Mouse (Mus musculus) C2C12 (cell line): ENCODE measurements around the gene Kpna6. TPM values are rescaled to one million over a fixed set of nuclear protein-coding genes. Genes with fewer than 3 reads are reported as not detected.
"Not testable (repeated sequence)": the region's sequence is repeated elsewhere in the genome, so short reads cannot be mapped to it uniquely, and the experiment has no call there.

Source experiments
- H3K27me3 ChIP-seq: one replicate; pipeline ENCODE4 v1.6.1; 2011; ENCODE audit not compliant: control insufficient read depth, insufficient read depth, insufficient read length
- H3K36me3 ChIP-seq: one replicate; pipeline ENCODE4 v1.6.1; 2011; ENCODE audit not compliant: control insufficient read depth, insufficient read depth
- H3K4me3 ChIP-seq: one replicate; pipeline ENCODE4 v1.5.1; 2011; ENCODE audit warnings: mild to moderate bottlenecking, control low read depth; ENCODE audit not compliant: poor library complexity, insufficient read depth, severe bottlenecking
- H3K79me2 ChIP-seq: one replicate; pipeline ENCODE4 v1.6.1; 2011; ENCODE audit not compliant: control insufficient read depth, insufficient read depth
- H3K79me3 ChIP-seq: one replicate; pipeline ENCODE4 v1.6.1; 2011; ENCODE audit warnings: low read depth, control low read depth
- H3ac ChIP-seq: one replicate; pipeline ENCODE3; 2011; ENCODE audit warnings: low read depth; ENCODE audit not compliant: control insufficient read depth, insufficient read length
- CEBPB ChIP-seq: IDR thresholded peaks from one replicate; pipeline ENCODE4 v1.6.1; 2011; ENCODE audit warnings: low read depth, mild to moderate bottlenecking, control low read depth, moderate library complexity
- CTCF ChIP-seq: IDR thresholded peaks from one replicate; pipeline ENCODE4 v1.5.1; 2011; ENCODE audit not compliant: control insufficient read depth, insufficient read depth, insufficient read length
- FOSL1 ChIP-seq: IDR thresholded peaks from one replicate; pipeline ENCODE4 v1.8.0; 2011; ENCODE audit warnings: mild to moderate bottlenecking, low read length; ENCODE audit not compliant: poor library complexity, insufficient read depth, severe bottlenecking
- MAX ChIP-seq: IDR thresholded peaks from one replicate; pipeline ENCODE4 v1.6.1; 2011; ENCODE audit warnings: mild to moderate bottlenecking, control low read depth
- MYOD1 ChIP-seq: IDR thresholded peaks from one replicate; pipeline ENCODE4 v1.6.1; 2011; ENCODE audit warnings: low read depth; ENCODE audit not compliant: control insufficient read depth, insufficient read length
- MYOG ChIP-seq: IDR thresholded peaks from one replicate; pipeline ENCODE4 v1.6.1; 2011; ENCODE audit not compliant: control insufficient read depth, insufficient read length; ENCODE audit errors: extremely low read depth
- USF1 ChIP-seq: IDR thresholded peaks from one replicate; pipeline ENCODE4 v1.6.1; 2011; ENCODE audit warnings: low read depth, mild to moderate bottlenecking, control low read depth, moderate library complexity
- polyA plus RNA-seq: library from polyadenylated mRNA; unstranded; fragments of >200 nt; fragmentation: generic; extraction: Trizol; gene quantifications from one replicate; pipeline ENCODE4 v1.2.1, GENCODE M21; 2012; ENCODE audit warnings: missing spikeins

Kpna6 gene
- polyA plus RNA-seq, 1 experiment: 23.9 TPM

- Histone ChIP-seq H3ac (no peak overlapping the region), H3K27me3 (no peaks in the 10 kb centered on the region), H3K79me3 (no peaks in the 10 kb centered on the region), H3K79me2 (no peaks in the 10 kb centered on the region), H3K36me3 (peaks cover 32% of the 10 kb centered on the region), H3K4me3 (no peak overlapping the region)
- TF ChIP-seq MYOG (no peak), CTCF (no peak), FOSL1 (no peak), USF1 (no peak), MAX (no peak), CEBPB (no peak), MYOD1 (no peak)
Measured at GRCm38 (mm10) chr4:129701503-129702377, 29.2 kb upstream of the Kpna6 start.

- H3K79me3 ChIP-seq, H3K79me2 ChIP-seq, H3K27me3 ChIP-seq, H3ac ChIP-seq, H3K4me3 ChIP-seq: not testable (repeated sequence)
- peaks cover 22% of the 10 kb centered on the region for H3K36me3 ChIP-seq
Measured at GRCm38 (mm10) chr4:129700661-129701060, 28.1 kb upstream of the Kpna6 start.

GRCm38 (mm10) chr4:129700216-129700615, 27.6 kb upstream of the Kpna6 start:
- no peak for TF ChIP-seq MAX
- TF ChIP-seq CEBPB: no peak
- TF ChIP-seq CTCF: no peak
- no peak for TF ChIP-seq USF1
- TF ChIP-seq MYOG: no peak
- TF ChIP-seq FOSL1: no peak
- TF ChIP-seq MYOD1: no peak
- H3K36me3 ChIP-seq: peaks cover 18% of the 10 kb centered on the region
- no peak overlapping the region for H3K4me3 ChIP-seq
- no peak overlapping the region for H3ac ChIP-seq
- H3K79me3 ChIP-seq: peaks cover 3% of the 10 kb centered on the region
- H3K79me2 ChIP-seq: peaks cover 11% of the 10 kb centered on the region
- H3K27me3 ChIP-seq: no peaks in the 10 kb centered on the region

- Histone ChIP-seq H3K4me3 (peak overlapping the region; percentile 57), H3ac (no peak overlapping the region), H3K79me2 (peaks cover 17% of the 10 kb centered on the region), H3K27me3 (no peaks in the 10 kb centered on the region), H3K36me3 (peaks cover 9% of the 10 kb centered on the region), H3K79me3 (peaks cover 3% of the 10 kb centered on the region)
- TF ChIP-seq CTCF (no peak), MYOD1 (no peak), MYOG (no peak), USF1 (no peak), MAX (no peak), FOSL1 (no peak), CEBPB (no peak)
Measured at GRCm38 (mm10) chr4:129697191-129697590, 24.6 kb upstream of the Kpna6 start.

- H3ac ChIP-seq: peak within 1 kb of the TSS; percentile 94
- peaks cover 3% of the 10 kb centered on the region for H3K79me3 ChIP-seq
- H3K4me3 ChIP-seq: peak within 1 kb of the TSS; percentile 57
- H3K27me3 ChIP-seq: no peaks in the 10 kb centered on the region
- TF ChIP-seq CTCF: no peak
- no peak for TF ChIP-seq MYOD1
- no peak for TF ChIP-seq FOSL1
- TF ChIP-seq USF1: no peak
- TF ChIP-seq MYOG: no peak
- TF ChIP-seq CEBPB: no peak
- no peak for TF ChIP-seq MAX
- peaks cover 10% of the 10 kb centered on the region for H3K36me3 ChIP-seq
- peaks cover 17% of the 10 kb centered on the region for H3K79me2 ChIP-seq
Measured at GRCm38 (mm10) chr4:129696158-129696985, 23.8 kb upstream of the Kpna6 start, which contains the start of gene Tmem39b. TSS of gene Tmem39b (minus strand) at chr4:129696838.
